ENCODE assay signal across 8 mouse cellular contexts in the genomic region with DNA sequence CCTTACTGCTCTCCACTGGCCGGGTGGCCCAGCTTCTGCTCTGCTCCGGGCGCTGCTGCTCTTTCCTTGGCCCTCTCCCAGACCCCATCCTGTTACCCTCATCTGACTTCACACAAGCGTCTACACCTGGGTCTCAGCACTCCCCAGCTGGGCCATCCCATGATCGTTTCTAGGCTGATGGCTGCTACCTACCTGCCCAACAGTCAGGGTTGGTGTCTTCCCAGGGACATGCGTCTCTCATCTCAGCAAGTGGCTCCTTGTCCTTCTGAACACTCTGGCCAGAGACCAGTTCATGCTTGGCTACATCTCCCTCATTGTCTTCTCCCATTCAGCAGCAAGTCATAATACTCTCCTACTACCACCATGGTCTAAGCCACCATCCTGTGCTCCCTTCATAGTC. TPM values are rescaled to one million over a fixed set of nuclear protein-coding genes. Genes with fewer than 3 reads are reported as not detected.
DNase-seq lines count a peak whose midpoint lies in the region; ATAC-seq and TF ChIP-seq lines count a peak whose summit lies in the region.

No protein-coding gene starts in this region.

- TF ChIP-seq CTCF in kidney, adult 2 months (conservative IDR thresholded peaks at IDR 0.05; ENCODE audit: insufficient read depth, insufficient read length, low read depth, low read length), result no peak

- no peaks in the 10 kb centered on the region for H3K27me3 ChIP-seq in kidney, adult 2 months (replicated peaks; ENCODE audit: control insufficient read depth, insufficient read depth, low read length)
- no peaks in the 10 kb centered on the region for H3K27me3 ChIP-seq in hindbrain, embryonic 13.5 days
- H3K27me3 ChIP-seq in midbrain, embryonic 13.5 days, result no peaks in the 10 kb centered on the region

- peak overlapping the region; percentile 90 for H3K9ac ChIP-seq in hindbrain, embryonic 13.5 days
- peak overlapping the region; percentile 85 for H3K9ac ChIP-seq in midbrain, embryonic 13.5 days (replicated peaks)

- H3K4me3 ChIP-seq in kidney, adult 2 months (ENCODE audit: insufficient read depth, low read depth, low read length), result no peak overlapping the region
- peak overlapping the region; percentile 61 for H3K4me3 ChIP-seq in hindbrain, embryonic 13.5 days
- H3K4me3 ChIP-seq in midbrain, embryonic 13.5 days (replicated peaks), result peak overlapping the region; percentile 55

- 91% methylated on average over 6 of the region's 6 CpGs for WGBS in kidney, adult 2 months
- 98% methylated on average over 6 of the region's 6 CpGs for WGBS in hindbrain, embryonic 13.5 days
- 92% methylated on average over 6 of the region's 6 CpGs for WGBS in midbrain, embryonic 13.5 days

- H3K9me3 ChIP-seq in hindbrain, embryonic 13.5 days, result no peaks in the 10 kb centered on the region
- H3K9me3 ChIP-seq in midbrain, embryonic 13.5 days, result no peaks in the 10 kb centered on the region

- no peak for ATAC-seq in hindbrain, embryonic 13.5 days (ENCODE audit: low FRiP score)
- ATAC-seq in midbrain, embryonic 13.5 days, result no peak

- DNase-seq in kidney, adult 2 months, result peak; percentile 36
- DNase-seq in kidney, postnatal 25 days, result no peak
- peak; percentile 72 for DNase-seq in cerebellum, adult 9-11 months
- DNase-seq in adrenal gland, adult (ENCODE audit: inconsistent age in 2 of 2, low spot score in 1 of 2), result no peak
- DNase-seq in left cerebral cortex, adult 18-20 months (ENCODE audit: low spot score in 2 of 2), result no peak
- DNase-seq in left cerebral cortex, adult 8-10 months (ENCODE audit: low spot score in 2 of 2), result no peak

- H3K27ac ChIP-seq in kidney, adult 2 months (ENCODE audit: insufficient read depth, low read depth, low read length), result no peak overlapping the region
- peak overlapping the region; percentile 99 for H3K27ac ChIP-seq in hindbrain, embryonic 13.5 days
- peak overlapping the region; percentile 96; the same call in 1 of the 2 replicates for H3K27ac ChIP-seq in midbrain, embryonic 13.5 days

- H3K4me1 ChIP-seq in kidney, adult 2 months (ENCODE audit: control insufficient read depth, insufficient read depth, low read length), result 0 out of 2 replicates have a peak, but pooled peaks cover 4% of the 10 kb centered on the region
- H3K4me1 ChIP-seq in hindbrain, embryonic 13.5 days (replicated peaks), result peaks cover 24% of the 10 kb centered on the region
- H3K4me1 ChIP-seq in midbrain, embryonic 13.5 days (replicated peaks), result peaks cover 11% of the 10 kb centered on the region

- no peaks in the 10 kb centered on the region for H3K36me3 ChIP-seq in kidney, adult 2 months (ENCODE audit: control insufficient read depth, insufficient read depth, low read length)
- H3K36me3 ChIP-seq in hindbrain, embryonic 13.5 days, result peaks cover 36% of the 10 kb centered on the region
- peaks cover 39% of the 10 kb centered on the region for H3K36me3 ChIP-seq in midbrain, embryonic 13.5 days

- no peak for TF ChIP-seq POLR2A in kidney, adult 2 months (IDR thresholded peaks at IDR 0.05; ENCODE audit: low read depth, low read length)

- peak overlapping the region; percentile 75 for H3K4me2 ChIP-seq in hindbrain, embryonic 13.5 days
- H3K4me2 ChIP-seq in midbrain, embryonic 13.5 days (replicated peaks), result peak overlapping the region; percentile 84

RNA-seq across cellular contexts. Expression of a gene that starts 1.1 kb away (rescaled TPM):
- polyA plus RNA-seq in kidney, adult 2 months (2012; rRNA removed), result 4.8 and 5.5 TPM in 2 replicates
- not detected in 2 replicates for polyA plus RNA-seq in hindbrain, embryonic 13.5 days (2015; fragmentation: Nextera tagmentation; extraction: Ambion mirVana)
- polyA plus RNA-seq in midbrain, embryonic 13.5 days (2015; fragmentation: Nextera tagmentation; extraction: Ambion mirVana), result 0.27 TPM in 1 of 2 replicates, not detected in the other
- 1 to 10 TPM in 1 of 2 experiments, under 1 TPM in 1; 0.51 to 1.2 TPM for total RNA-seq in left cerebral cortex, adult 18-20 months (2021)
- total RNA-seq in left cerebral cortex, adult 8-10 months (2022), result 1 to 10 TPM in 1 of 4 experiments, under 1 TPM in 3; 0.67 to 1.4 (median 0.76) TPM

RNA-seq across cellular contexts. Expression of a gene that starts 1.6 kb away (rescaled TPM):
- 144 and 157 TPM in 2 replicates for polyA plus RNA-seq in kidney, adult 2 months (2012; rRNA removed)
- 128 and 133 TPM in 2 replicates for polyA plus RNA-seq in hindbrain, embryonic 13.5 days (2015; fragmentation: Nextera tagmentation; extraction: Ambion mirVana)
- polyA plus RNA-seq in midbrain, embryonic 13.5 days (2015; fragmentation: Nextera tagmentation; extraction: Ambion mirVana), result 115 and 118 TPM in 2 replicates
- total RNA-seq in left cerebral cortex, adult 18-20 months (2021), result 10 to 100 TPM; 82.9 to 92.9 TPM
- total RNA-seq in left cerebral cortex, adult 8-10 months (2022), result 100 to 1,000 TPM in 2 of 4 experiments, 10 to 100 TPM in 2; 89.4 to 109 (median 102) TPM

RNA-seq across cellular contexts. Expression of a gene that starts 11.6 kb away (rescaled TPM):
- 28.7 and 35.0 TPM in 2 replicates for polyA plus RNA-seq in kidney, adult 2 months (2012; rRNA removed)
- 55.7 and 58.3 TPM in 2 replicates for polyA plus RNA-seq in hindbrain, embryonic 13.5 days (2015; fragmentation: Nextera tagmentation; extraction: Ambion mirVana)
- 42.3 and 44.4 TPM in 2 replicates for polyA plus RNA-seq in midbrain, embryonic 13.5 days (2015; fragmentation: Nextera tagmentation; extraction: Ambion mirVana)
- 10 to 100 TPM; 41.6 to 44.8 TPM for total RNA-seq in left cerebral cortex, adult 18-20 months (2021)
- 10 to 100 TPM; 36.9 to 50.9 (median 45.7) TPM for total RNA-seq in left cerebral cortex, adult 8-10 months (2022)

RNA-seq across cellular contexts. Expression of a gene that starts 21.3 kb away (rescaled TPM):
- polyA plus RNA-seq in kidney, adult 2 months (2012; rRNA removed), result 23.8 and 30.3 TPM in 2 replicates
- 43.0 and 43.6 TPM in 2 replicates for polyA plus RNA-seq in hindbrain, embryonic 13.5 days (2015; fragmentation: Nextera tagmentation; extraction: Ambion mirVana)
- 35.1 and 41.8 TPM in 2 replicates for polyA plus RNA-seq in midbrain, embryonic 13.5 days (2015; fragmentation: Nextera tagmentation; extraction: Ambion mirVana)
- 10 to 100 TPM; 17.8 to 19.0 TPM for total RNA-seq in left cerebral cortex, adult 18-20 months (2021)
- total RNA-seq in left cerebral cortex, adult 8-10 months (2022), result 10 to 100 TPM; 13.0 to 20.1 (median 16.1) TPM

RNA-seq across cellular contexts. Expression of a gene that starts 34.1 kb away (rescaled TPM):
- 2.0 and 2.1 TPM in 2 replicates for polyA plus RNA-seq in kidney, adult 2 months (2012; rRNA removed)
- 0.27 and 0.30 TPM in 2 replicates for polyA plus RNA-seq in hindbrain, embryonic 13.5 days (2015; fragmentation: Nextera tagmentation; extraction: Ambion mirVana)
- 0.52 and 0.58 TPM in 2 replicates for polyA plus RNA-seq in midbrain, embryonic 13.5 days (2015; fragmentation: Nextera tagmentation; extraction: Ambion mirVana)
- under 1 TPM; 0.14 to 0.21 TPM for total RNA-seq in left cerebral cortex, adult 18-20 months (2021)
- total RNA-seq in left cerebral cortex, adult 8-10 months (2022), result under 1 TPM; 0.14 to 0.44 (median 0.17) TPM

Comparison
In these comparisons a context has a peak if more than half of its experiments do, and no peak if none do; other contexts are left out.
1. DNase-seq: peak in kidney, adult 2 months (single experiment) and cerebellum, adult 9-11 months (single experiment); none in kidney, postnatal 25 days (0 of 2), adrenal gland, adult (0 of 2), left cerebral cortex, adult 18-20 months (0 of 2) and left cerebral cortex, adult 8-10 months (0 of 2).